Mouse (Mus musculus) CD4-positive, CD25-positive, alpha-beta regulatory T cell, adult 4 months (primary cell): ENCODE data around the gene Magee1. TPM values are rescaled to one million over a fixed set of nuclear protein-coding genes. Genes with fewer than 3 reads are reported as not detected.
"Not testable (repeated sequence)": the region's sequence is repeated elsewhere in the genome, so short reads cannot be mapped to it uniquely, and the experiment has no call there.

ENCODE experiments used
- ATAC-seq: one replicate; pipeline ENCODE4 v1.8.0; 2017
- polyA plus RNA-seq, 2 experiments: library from polyadenylated mRNA; unstranded; fragments of 100-300 nt; shearing (Covaris generic); gene quantifications; one replicate each; pipeline ENCODE4 v1.2.1; 2017

Gene Magee1
- 1 to 10 TPM; 2.6 to 3.4 TPM for polyA plus RNA-seq

DNA sequence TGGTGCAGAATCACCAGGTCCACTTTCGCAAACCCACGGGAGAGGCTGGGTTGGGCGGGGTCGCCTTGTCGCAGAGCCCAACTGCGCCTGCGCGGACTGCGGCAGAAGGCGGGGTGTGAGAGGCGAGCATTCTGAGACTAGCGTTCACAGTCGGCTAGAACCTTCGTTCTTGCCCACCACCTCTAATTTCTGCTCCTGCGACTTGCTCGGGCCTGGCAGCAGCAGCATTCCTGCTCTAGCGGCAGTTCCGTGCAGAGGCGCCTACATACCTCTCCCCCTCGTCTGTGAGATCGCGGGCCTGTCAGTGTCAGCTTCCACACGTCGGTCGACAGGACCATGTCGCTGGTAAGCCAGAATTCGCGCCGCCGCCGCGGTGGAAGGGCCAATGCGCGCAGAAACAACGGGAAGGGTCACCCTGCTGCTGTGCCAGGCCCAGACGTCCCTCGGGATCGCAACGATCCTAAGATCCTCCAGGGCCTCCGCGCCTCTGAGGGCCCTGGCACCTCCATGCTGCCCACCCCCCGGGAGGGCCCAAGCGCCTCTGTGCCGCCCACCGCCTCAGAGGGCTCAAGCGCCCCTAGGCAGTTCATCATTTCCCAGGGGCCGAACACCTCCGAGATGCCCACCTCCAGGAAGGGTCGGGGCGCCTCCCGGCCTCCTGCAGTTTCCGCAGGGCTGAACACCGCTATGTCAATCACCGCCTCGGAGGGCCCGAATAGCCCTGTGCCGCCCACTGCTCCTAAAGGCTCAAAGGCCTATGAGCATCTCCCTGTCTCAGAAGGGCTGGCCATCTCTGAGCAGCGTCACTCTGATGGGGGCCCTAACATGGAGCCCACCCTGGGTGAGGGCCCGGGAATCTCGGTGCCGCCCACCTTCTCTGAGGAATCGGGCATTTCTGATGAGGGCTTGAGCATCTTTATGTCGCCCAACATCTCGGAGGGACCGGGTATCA, at the start of gene Magee1:
Magee1 (plus strand) TSS at position 104 of the 952 bp plus-strand sequence.
- ATAC-seq = peak; percentile 73

DNA sequence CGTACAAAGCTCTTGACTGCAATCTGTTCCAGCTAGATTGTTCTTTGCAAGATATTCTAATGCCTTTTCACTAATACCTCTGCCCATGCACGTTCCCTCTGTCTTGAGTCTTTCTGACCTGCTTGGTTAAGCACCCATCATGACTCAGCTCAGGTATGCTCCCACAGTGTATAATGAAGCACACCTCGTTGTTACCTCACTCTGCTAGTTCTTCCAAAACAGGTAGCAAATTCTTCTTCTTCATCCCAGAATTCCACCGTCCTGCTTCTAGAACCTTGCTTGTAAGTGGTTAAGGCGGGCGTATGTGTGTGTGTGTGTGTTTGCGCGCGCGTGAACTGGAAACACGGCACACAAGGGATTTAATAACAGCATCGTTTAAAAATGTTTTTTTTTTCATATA, 41.0 kb upstream of the Magee1 start:
- peak; percentile 9 for ATAC-seq

DNA sequence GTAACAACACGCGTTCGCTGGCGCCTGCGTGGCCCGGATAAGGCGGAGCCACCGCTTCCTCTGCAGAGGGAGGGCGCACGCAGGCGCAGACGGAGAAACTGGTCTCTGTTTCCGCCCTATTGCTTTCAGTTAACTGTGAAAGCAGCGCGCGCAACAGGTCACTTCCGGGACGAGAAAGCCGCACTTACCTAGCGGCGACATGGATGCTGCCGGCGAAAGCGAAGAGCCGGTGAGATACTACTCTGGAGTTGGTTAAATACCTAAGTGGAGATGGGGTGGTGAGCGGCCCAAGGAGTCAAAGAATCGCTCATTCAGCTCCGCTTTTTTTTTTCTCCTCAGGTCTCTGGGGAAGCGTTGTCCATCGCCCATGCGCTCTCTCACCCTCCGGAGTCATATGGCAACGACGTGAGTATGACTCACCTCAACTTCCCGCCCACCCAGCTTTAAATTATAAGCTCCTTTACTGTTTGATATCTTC, 40.5 kb upstream of the Magee1 start, which contains the start of gene Pbdc1:
Pbdc1 (plus strand) TSS at position 142 of the 478 bp plus-strand sequence.
- peak; percentile 97 for ATAC-seq

DNA sequence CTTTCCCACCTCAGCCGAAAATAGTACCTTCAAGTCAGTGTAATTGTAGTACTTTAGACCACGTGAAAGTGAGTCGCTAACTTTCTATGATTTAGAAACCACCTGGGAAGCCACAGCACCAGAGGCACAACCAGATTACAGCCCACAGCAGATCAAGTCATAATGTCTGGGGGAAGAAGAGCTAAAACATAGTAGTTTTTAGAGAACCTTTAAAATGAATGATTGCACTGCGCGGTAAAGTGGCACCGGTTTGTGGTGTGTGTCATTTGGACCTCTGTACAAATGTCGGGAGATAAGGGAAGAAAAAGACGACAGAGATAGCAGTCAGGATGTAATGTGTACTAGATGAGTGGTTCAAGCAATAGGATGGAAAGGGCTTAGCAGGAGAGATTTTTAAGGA, 40.1 kb upstream of the Magee1 start:
- ATAC-seq = no peak

DNA sequence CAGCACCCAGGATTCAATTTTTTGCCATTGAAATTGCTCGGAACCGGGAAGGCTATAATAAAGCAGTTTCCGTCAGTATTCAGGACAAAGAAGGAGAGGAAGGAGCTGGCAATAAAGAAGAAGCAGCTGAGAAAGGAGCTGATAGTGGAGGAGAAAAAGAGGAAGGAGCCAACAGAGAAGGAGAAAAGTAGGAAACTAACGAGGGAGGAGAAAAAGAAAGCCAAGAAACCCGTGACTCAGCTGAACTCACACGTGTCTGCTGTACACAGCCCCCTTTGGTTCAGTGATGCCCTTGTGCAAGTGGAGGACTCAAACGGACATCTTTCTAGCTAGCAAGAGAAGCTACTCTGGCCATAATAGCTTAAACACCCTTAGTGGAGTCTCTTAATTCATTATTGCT, 37.2 kb upstream of the Magee1 start:
- not testable (repeated sequence) for ATAC-seq

DNA sequence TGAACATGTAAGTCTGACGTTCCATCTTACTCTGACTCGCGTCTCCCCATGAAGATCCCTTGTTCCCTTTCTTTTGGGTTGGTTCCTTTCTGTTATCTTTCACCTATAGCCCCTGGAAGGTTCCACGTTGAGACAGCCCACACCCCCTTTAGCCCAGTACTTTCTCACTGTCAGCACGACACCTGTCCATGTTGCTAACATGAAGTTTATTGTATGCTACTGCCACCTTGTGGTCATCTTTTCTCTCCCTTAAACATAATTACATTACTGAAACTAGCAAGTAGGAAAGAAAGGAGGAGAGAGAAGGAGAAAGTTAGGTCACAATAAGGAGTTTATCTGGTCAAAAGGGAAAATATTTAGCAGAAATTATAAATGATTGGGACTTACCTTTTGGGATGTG, 16.0 kb upstream of the Magee1 start:
- ATAC-seq = peak; percentile 56

DNA sequence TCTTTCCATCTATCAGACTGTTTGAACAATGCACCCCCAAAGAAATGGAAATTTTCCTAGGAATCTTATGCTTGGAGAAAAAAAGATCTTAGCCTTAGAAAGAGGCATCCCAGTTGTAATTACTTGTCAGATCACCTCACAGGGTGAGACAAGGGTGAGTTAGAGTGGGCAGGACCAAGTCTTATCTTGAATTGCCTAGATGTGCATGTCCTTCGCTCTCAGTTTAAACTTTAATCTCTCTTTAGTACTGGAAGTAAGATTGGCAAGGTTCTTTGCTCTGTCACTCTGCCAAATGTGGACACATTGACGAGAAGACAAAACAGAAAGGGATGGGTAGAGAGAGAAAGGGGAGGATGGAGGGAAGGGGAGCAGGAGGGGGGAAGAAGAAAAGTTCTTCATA, 5.2 kb upstream of the Magee1 start:
- ATAC-seq = no peak

DNA sequence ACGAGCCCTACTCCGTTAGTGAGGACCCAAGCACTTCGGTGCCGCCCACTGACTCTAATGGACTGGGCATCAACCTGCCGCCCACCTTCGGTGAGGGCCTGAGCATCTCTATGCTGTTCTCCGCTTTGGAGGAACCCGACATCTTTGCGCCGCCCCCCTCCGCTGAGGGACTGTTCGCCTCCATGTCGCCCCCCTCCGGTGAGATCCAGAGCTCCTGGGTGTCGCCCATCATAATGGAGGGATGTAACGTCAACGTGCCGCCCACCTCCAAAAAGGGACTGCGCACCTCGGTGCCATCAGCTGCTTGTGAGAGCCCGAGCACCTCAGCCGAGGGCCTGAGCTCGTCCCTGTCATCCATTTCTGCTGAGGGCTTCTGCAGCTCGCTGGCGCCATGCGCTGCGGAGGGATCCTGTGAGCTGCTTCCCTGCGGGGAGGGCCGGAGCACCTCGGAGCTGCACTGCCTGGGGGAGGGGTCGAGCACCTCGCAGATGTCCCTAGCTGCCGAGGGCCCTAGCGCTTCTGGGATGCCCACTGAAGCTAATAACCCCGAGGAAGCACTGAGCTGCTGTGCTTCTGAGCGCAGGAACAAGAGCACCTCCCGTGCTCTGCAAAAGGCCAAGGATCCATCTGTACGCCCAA, 1.2 kb downstream of the Magee1 start:
- peak; percentile 82 for ATAC-seq

DNA sequence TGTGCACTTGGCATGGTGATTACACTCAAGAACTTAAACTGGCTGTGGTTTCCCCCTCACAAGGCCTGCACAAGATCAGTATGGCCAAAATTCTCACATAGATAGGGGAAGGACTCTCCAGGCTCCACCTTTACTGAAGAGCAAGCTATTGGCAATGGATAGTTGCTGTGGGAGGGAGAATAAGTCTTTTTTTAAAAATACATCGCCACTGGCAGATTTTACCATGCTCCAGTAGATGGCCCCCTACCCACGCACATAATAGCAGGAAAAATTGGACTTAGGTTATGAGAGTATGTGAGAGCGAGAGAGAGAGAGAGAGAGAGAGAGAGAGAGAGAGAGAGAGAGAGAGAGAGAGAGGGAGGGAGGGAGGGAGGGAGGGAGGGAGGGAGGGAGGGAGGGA, 4.7 kb downstream of the Magee1 start:
- ATAC-seq = no peak

DNA sequence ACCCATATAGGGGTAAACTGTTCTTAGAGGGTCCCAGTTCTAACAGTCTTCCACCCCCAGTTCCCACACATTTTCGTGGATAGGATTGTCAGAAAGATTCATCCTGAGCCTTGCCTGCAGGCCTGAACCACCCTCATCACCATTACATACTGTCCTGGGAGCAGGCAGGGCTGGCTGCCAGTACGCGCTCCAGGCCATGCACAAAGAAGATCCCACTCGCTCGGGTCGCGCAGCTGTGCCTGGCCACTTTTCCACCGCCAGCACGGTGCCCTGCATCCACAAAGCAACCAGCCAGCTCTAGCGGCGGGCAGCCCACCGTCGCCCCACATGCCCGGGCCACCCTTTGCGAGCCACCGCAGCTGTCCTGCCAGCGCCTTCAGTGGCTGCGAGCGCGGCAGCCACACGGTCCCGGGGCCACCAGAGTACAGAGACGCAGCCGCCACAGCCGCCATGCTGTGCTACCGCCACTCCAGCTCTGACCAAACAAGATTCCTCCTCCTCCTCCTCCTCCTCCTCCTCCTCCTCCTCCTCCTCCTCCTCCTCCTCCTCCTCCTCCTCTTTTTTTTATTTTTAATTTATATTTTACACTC, 31.8 kb downstream of the Magee1 start:
- ATAC-seq = no peak

DNA sequence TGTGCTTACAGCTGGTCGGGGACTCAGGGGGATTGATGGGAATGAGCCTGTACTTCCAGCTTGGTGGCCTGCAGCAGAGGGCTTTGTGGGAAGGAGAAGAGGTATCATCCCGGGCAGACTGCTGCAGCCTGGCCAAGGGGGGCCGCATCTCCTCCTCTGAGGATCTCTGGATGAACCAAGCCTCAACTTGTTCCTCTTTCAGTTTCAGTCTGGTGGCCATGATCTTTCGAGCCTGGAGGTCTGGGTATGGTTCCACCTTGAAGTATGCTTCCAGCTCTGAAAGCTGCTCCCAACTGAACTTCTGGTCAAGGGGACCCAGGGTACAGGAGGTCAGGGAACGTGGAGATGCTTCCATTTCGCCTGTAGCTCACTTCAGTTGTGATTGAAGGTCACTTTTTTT, 44.8 kb downstream of the Magee1 start:
- not testable (repeated sequence) for ATAC-seq

DNA sequence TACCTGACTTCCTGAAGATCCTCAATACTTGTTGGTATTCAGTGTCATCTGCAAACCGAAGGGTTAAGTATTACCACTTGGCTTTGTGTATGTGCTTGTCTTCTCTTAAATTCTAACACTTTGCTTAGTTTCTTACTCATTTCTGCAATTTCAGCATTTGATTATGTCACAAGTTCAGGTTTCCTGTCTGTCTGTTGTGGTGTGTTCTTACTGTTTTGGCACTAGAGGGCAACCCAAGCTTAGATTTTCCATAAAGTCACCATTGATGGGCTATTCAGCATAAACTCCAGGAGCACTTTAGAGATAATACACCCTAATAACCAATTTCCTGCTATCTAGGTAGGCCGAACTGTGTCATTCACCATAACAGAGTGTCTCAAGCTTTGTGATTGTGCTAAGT, 47.0 kb downstream of the Magee1 start:
- peak; percentile 81 for ATAC-seq

Other genes starting within 250 kb of the Magee1 start
- gene Pbdc1, start 40.6 kb upstream of the Magee1 start, polyA plus RNA-seq = 10 to 100 TPM; 30.6 to 38.5 TPM